ENCODE assay signal across 9 mouse cellular contexts in the genomic region with DNA sequence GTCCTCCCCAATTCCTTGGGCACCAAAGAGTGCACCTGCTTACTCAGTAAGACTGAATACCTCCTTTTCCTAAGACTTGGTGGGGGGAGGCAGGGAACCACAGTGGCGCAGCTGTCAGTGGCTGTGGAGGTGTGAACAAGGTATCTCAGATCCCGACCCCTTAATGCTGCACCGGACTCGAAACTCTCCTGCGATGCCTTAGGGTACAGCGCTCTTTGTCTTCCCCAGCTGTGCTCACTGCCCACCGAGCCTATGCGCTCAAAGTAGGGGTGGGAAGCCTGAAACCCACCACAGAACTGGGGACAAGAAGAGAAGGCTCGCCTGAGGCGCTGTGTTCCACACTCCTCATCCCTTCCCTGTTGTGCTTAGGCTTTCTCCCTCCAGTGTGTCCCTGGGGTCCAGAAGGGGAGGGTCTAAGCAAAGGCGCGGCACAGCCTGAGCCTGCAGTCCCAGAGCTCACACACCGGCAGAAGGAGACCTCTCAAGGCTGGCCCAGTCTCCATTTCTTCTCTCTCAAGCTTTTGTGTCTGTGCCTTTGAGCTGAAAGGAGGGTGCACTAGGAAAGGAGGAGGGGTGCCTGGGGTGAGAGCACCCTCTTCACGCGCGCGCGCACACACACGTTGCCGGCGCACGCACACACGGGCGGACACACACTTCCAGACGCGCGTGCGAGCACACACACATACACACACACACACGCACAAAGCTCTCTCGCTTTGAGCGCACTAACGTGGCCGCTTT. TPM values are rescaled to one million over a fixed set of nuclear protein-coding genes. Genes with fewer than 3 reads are reported as not detected.
DNase-seq lines count a peak whose midpoint lies in the region; ATAC-seq lines count a peak whose summit lies in the region.
"Had no signal": no experiment of that assay in that cellular context is flagged by ENCODE, and none has a peak within 500 bp of the region (broad histone marks: within the 10 kb centered on the region; RNA-seq: fewer than 3 reads in every experiment).

A gene (plus strand): TSS at position 478 of the 741 bp plus-strand sequence.

- no peaks in the 10 kb centered on the region for H3K4me1 ChIP-seq in heart, embryonic 10.5 days
- H3K4me1 ChIP-seq in embryonic facial prominence, embryonic 14.5 days (ENCODE audit: control insufficient read depth, insufficient read depth, low read length) = no peaks in the 10 kb centered on the region
- peaks cover 11% of the 10 kb centered on the region for H3K4me1 ChIP-seq in hindbrain, embryonic 16.5 days (ENCODE audit: control insufficient read depth, insufficient read depth, low read depth, low read length)
- no peaks in the 10 kb centered on the region for H3K4me1 ChIP-seq in liver, embryonic 11.5 days (replicated peaks; ENCODE audit: control insufficient read depth, insufficient read depth, low read length)

- peak within 1 kb of the TSS; percentile 69 for H3K4me2 ChIP-seq in embryonic facial prominence, embryonic 14.5 days (ENCODE audit: low read depth, low read length)
- peak within 1 kb of the TSS; percentile 65 for H3K4me2 ChIP-seq in hindbrain, embryonic 16.5 days (ENCODE audit: low read length)
- peak within 1 kb of the TSS; percentile 79 for H3K4me2 ChIP-seq in liver, embryonic 11.5 days

- H3K9ac ChIP-seq in embryonic facial prominence, embryonic 14.5 days (ENCODE audit: low read depth, low read length) = peak within 1 kb of the TSS; percentile 61
- H3K9ac ChIP-seq in hindbrain, embryonic 16.5 days (ENCODE audit: low read depth, low read length) = peak within 1 kb of the TSS; percentile 74
- H3K9ac ChIP-seq in liver, embryonic 11.5 days (ENCODE audit: low read depth, low read length) = peak within 1 kb of the TSS; percentile 37; the same call in 1 of the 2 replicates

- H3K36me3 ChIP-seq in heart, embryonic 10.5 days = no peaks in the 10 kb centered on the region
- no peaks in the 10 kb centered on the region for H3K36me3 ChIP-seq in embryonic facial prominence, embryonic 14.5 days (ENCODE audit: control insufficient read depth, insufficient read depth, low read length)
- no peaks in the 10 kb centered on the region for H3K36me3 ChIP-seq in hindbrain, embryonic 16.5 days (ENCODE audit: control insufficient read depth, insufficient read depth, low read length)
- no peaks in the 10 kb centered on the region for H3K36me3 ChIP-seq in liver, embryonic 11.5 days (ENCODE audit: control insufficient read depth, insufficient read depth, low read length)

- intact Hi-C loops in heart, postnatal 25 days (cut with DNase I) = no loop called here

- H3K9me3 ChIP-seq in heart, embryonic 10.5 days = no peaks in the 10 kb centered on the region
- H3K9me3 ChIP-seq in embryonic facial prominence, embryonic 14.5 days (ENCODE audit: control insufficient read depth, low read length) = no peaks in the 10 kb centered on the region
- H3K9me3 ChIP-seq in hindbrain, embryonic 16.5 days (ENCODE audit: control insufficient read depth, low read length) = no peaks in the 10 kb centered on the region
- no peaks in the 10 kb centered on the region for H3K9me3 ChIP-seq in liver, embryonic 11.5 days (ENCODE audit: control insufficient read depth, low read length)

- peak; percentile 85 for ATAC-seq in embryonic facial prominence, embryonic 14.5 days (ENCODE audit: low read depth)
- ATAC-seq in hindbrain, embryonic 16.5 days = peak; percentile 72
- peak; percentile 43; the same call in 1 of the 2 replicates for ATAC-seq in liver, embryonic 11.5 days (replicated peaks; ENCODE audit: low FRiP score)
- ATAC-seq in activated CD4-positive, CD25-positive, alpha-beta regulatory T cell, adult 4 months = no peak

- H3K27me3 ChIP-seq in heart, embryonic 10.5 days (ENCODE audit: insufficient read depth, poor library complexity, severe bottlenecking) = no peaks in the 10 kb centered on the region
- H3K27me3 ChIP-seq in embryonic facial prominence, embryonic 14.5 days (replicated peaks; ENCODE audit: control insufficient read depth, insufficient read depth, low read length) = no peaks in the 10 kb centered on the region
- no peaks in the 10 kb centered on the region for H3K27me3 ChIP-seq in hindbrain, embryonic 16.5 days (replicated peaks; ENCODE audit: control insufficient read depth, insufficient read depth, low read length)
- 0 out of 2 replicates have a peak, but pooled peaks cover 3% of the 10 kb centered on the region for H3K27me3 ChIP-seq in liver, embryonic 11.5 days (replicated peaks; ENCODE audit: control insufficient read depth, insufficient read depth, low read length)
- H3K27me3 ChIP-seq: CH12.LX had no signal

- WGBS in heart, embryonic 10.5 days = 17% methylated on average over 33 of the region's 33 CpGs
- 15% methylated on average over 29 of the region's 33 CpGs for WGBS in embryonic facial prominence, embryonic 14.5 days
- 37% methylated on average over 27 of the region's 33 CpGs for WGBS in hindbrain, embryonic 16.5 days
- 27% methylated on average over 33 of the region's 33 CpGs for WGBS in liver, embryonic 11.5 days

- peak within 1 kb of the TSS; percentile 79 for H3K27ac ChIP-seq in heart, embryonic 10.5 days
- H3K27ac ChIP-seq in embryonic facial prominence, embryonic 14.5 days (replicated peaks; ENCODE audit: low read depth, low read length) = no peak within 1 kb of the TSS; the same call in 1 of the 2 replicates
- peak within 1 kb of the TSS; percentile 91 for H3K27ac ChIP-seq in hindbrain, embryonic 16.5 days (ENCODE audit: low read depth, low read length)
- H3K27ac ChIP-seq in liver, embryonic 11.5 days (ENCODE audit: low read depth, low read length) = no peak within 1 kb of the TSS

- H3K4me3 ChIP-seq in heart, embryonic 10.5 days = peak within 1 kb of the TSS; percentile 61
- peak within 1 kb of the TSS; percentile 46 for H3K4me3 ChIP-seq in embryonic facial prominence, embryonic 14.5 days (ENCODE audit: low read depth, low read length)
- H3K4me3 ChIP-seq in hindbrain, embryonic 16.5 days (ENCODE audit: low read length) = peak within 1 kb of the TSS; percentile 53
- peak within 1 kb of the TSS; percentile 50 for H3K4me3 ChIP-seq in liver, embryonic 11.5 days (ENCODE audit: low read depth, low read length)

- DNase-seq in heart, embryonic 10.5 days (ENCODE audit: low spot score) = no peak
- no peak for DNase-seq in heart, postnatal 25 days (ENCODE audit: low spot score)
- peak; percentile 22 for DNase-seq in adrenal gland, postnatal 10 days
- DNase-seq in embryonic facial prominence, embryonic 14.5 days (ENCODE audit: low spot score) = no peak
- peak; percentile 34 for DNase-seq in liver, embryonic 11.5 days (ENCODE audit: low spot score)
- peak; percentile 65 for DNase-seq in retina, postnatal 1 day

RNA-seq across cellular contexts. Expression of the gene that starts here (rescaled TPM):
- polyA plus RNA-seq in heart, embryonic 10.5 days (2016; fragmentation: Nextera tagmentation; extraction: Ambion mirVana) = 7.8 and 8.0 TPM in 2 replicates
- total RNA-seq in heart, postnatal 25 days (2021) = under 1 TPM in 1 of 2 experiments, not detected in 1; 0.45 TPM
- 10 to 100 TPM; 18.1 to 18.9 TPM for total RNA-seq in adrenal gland, postnatal 10 days (2021)
- 4.7 and 5.5 TPM in 2 replicates for polyA plus RNA-seq in embryonic facial prominence, embryonic 14.5 days (2014; fragmentation: Nextera tagmentation; extraction: Ambion mirVana)
- polyA plus RNA-seq in hindbrain, embryonic 16.5 days (2015; fragmentation: Nextera tagmentation; extraction: Ambion mirVana) = 88.5 and 98.7 TPM in 2 replicates
- 1.6 and 3.3 TPM in 2 replicates for polyA plus RNA-seq in liver, embryonic 11.5 days (2014; fragmentation: Nextera tagmentation; extraction: Ambion mirVana)
- polyA plus RNA-seq in activated CD4-positive, CD25-positive, alpha-beta regulatory T cell, adult 4 months (2017; shearing (Covaris generic)) = 1 to 10 TPM; 1.0 to 1.4 TPM

Comparison
In these comparisons a context has a peak if more than half of its experiments do, and no peak if none do; other contexts are left out.
1. RNA of the gene that starts here (total RNA-seq): 18.1 to 18.9 TPM in adrenal gland, postnatal 10 days; 0.45 TPM in heart, postnatal 25 days; every median in the first group is over 10 times any median in the second.
2. DNase-seq: peak in adrenal gland, postnatal 10 days (single experiment), liver, embryonic 11.5 days (single experiment) and retina, postnatal 1 day (single experiment); none in heart, embryonic 10.5 days (single experiment), heart, postnatal 25 days (single experiment) and embryonic facial prominence, embryonic 14.5 days (single experiment).
3. H3K27ac ChIP-seq: peak in heart, embryonic 10.5 days (single experiment) and hindbrain, embryonic 16.5 days (single experiment); none in embryonic facial prominence, embryonic 14.5 days (single experiment) and liver, embryonic 11.5 days (single experiment).
4. Peak in every context shown above with its lines, with median percentiles within 50 percentile points of each other: H3K4me3 ChIP-seq, H3K4me2 ChIP-seq and H3K9ac ChIP-seq.